Comparison of ENCODE assay signal across 9 mouse cellular contexts in the genomic region with DNA sequence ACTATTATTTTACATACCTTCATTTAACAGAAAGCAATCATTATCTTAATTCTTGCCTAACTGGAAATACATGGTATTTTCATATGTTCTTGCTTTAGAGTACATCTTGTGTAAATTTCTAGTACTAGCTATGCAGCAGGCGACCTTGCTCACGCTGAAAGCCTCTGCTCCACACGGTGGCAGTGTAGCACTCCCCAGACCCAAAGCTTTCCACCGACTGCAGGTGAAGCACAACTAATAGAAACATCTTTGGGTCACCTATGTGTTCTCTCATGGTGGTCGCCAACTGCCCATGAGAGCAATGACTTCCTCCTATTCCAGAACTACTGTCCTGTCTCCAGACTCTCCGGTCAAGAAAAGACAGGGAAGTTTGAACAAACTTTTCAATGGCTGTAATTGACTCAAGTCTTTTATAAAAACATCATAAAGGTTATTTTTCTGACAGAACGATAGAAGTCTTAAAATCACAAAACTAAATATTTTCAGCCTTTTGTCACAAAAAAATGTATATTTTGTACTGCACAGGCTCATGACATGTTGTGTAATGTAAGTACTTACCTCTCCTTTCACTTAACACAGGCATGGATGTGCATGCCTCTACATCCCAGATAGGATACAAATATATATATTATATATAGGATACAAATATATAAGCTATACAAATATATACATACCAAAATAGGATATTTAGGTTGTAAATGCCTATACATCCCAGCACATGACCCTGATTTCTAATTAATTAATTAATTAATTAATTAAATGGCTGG. TPM values are rescaled to one million over a fixed set of nuclear protein-coding genes. Genes with fewer than 3 reads are reported as not detected.
A peak's percentile ranks its signal among the peaks of the same experiment; 100 is the strongest.
DNase-seq lines count a peak whose midpoint lies in the region; ATAC-seq lines count a peak whose summit lies in the region.
"Had no signal": no experiment of that assay in that cellular context is flagged by ENCODE, and none has a peak within 500 bp of the region (broad histone marks: within the 10 kb centered on the region; RNA-seq: fewer than 3 reads in every experiment).

No protein-coding gene starts in this region.

- ATAC-seq in hematopoietic stem cell, adult 5-6 weeks (replicated peaks in 1 of 2; ENCODE audit: insufficient read depth in 1 of 2, low FRiP score in 2 of 2, low TSS enrichment in 1 of 2, low read depth in 1 of 2, poor library complexity in 2 of 2, severe bottlenecking in 2 of 2) = peak; percentile 80 to 85

- H3K4me1 ChIP-seq in embryonic facial prominence, embryonic 10.5 days = peaks cover 8% of the 10 kb centered on the region; the same call in 1 of the 2 replicates

- DNase-seq in B cell, adult 2 months = peak; percentile 57 to 60
- peak; percentile 16 for DNase-seq in adrenal gland, adult 8-10 months
- DNase-seq in embryonic facial prominence, embryonic 10.5 days (ENCODE audit: low spot score) = peak; percentile 64
- peak; percentile 41 to 75 for DNase-seq in layer of hippocampus, adult 18-20 months (ENCODE audit: low spot score in 2 of 2)
- peak; percentile 68 for DNase-seq in lung, postnatal 10 days
- DNase-seq in ovary, postnatal 36 days (ENCODE audit: low spot score) = peak; percentile 49
- peak; percentile 41 for DNase-seq in urinary bladder, adult 2 months (ENCODE audit: low spot score)

- no peak overlapping the region for H3K27ac ChIP-seq in embryonic facial prominence, embryonic 10.5 days (replicated peaks)

- H3K9me3 ChIP-seq in embryonic facial prominence, embryonic 10.5 days = no peaks in the 10 kb centered on the region
- H3K9me3 ChIP-seq: lung, embryonic 15.5 days had no signal

- no peaks in the 10 kb centered on the region for H3K27me3 ChIP-seq in embryonic facial prominence, embryonic 10.5 days (replicated peaks; ENCODE audit: low read depth, poor library complexity, severe bottlenecking)
- H3K27me3 ChIP-seq: lung, embryonic 15.5 days had no signal

- no peak overlapping the region for H3K4me3 ChIP-seq in embryonic facial prominence, embryonic 10.5 days
- H3K4me3 ChIP-seq: lung, embryonic 15.5 days had no signal

- WGBS in embryonic facial prominence, embryonic 10.5 days = 24% methylated on average over 7 of the region's 7 CpGs

- H3K36me3 ChIP-seq in embryonic facial prominence, embryonic 10.5 days (replicated peaks) = no peaks in the 10 kb centered on the region
- H3K36me3 ChIP-seq: lung, embryonic 15.5 days had no signal

RNA-seq across cellular contexts. Expression of a gene that starts 16.4 kb away (rescaled TPM):
- 1 to 10 TPM; 2.5 to 3.8 (median 3.6) TPM for total RNA-seq in adrenal gland, adult 8-10 months (2022)
- polyA plus RNA-seq in embryonic facial prominence, embryonic 10.5 days (2016; fragmentation: Nextera tagmentation; extraction: Ambion mirVana) = 23.3 and 24.2 TPM in 2 replicates
- 0.31 and 0.40 TPM in 2 replicates for total RNA-seq in hematopoietic stem cell, adult 5-6 weeks (2017)
- total RNA-seq in layer of hippocampus, adult 18-20 months (2021) = 1 to 10 TPM; 5.7 to 6.4 TPM
- 5.3 and 5.4 TPM in 2 replicates for polyA plus RNA-seq in urinary bladder, adult 2 months (2012; rRNA removed)

RNA-seq across cellular contexts. Expression of a gene that starts 21.9 kb away (rescaled TPM):
- under 1 TPM in 1 of 4 experiments, not detected in 3; 0.07 TPM for total RNA-seq in adrenal gland, adult 8-10 months (2022)
- polyA plus RNA-seq in embryonic facial prominence, embryonic 10.5 days (2016; fragmentation: Nextera tagmentation; extraction: Ambion mirVana) = not detected in 2 replicates
- not detected in 2 replicates for total RNA-seq in hematopoietic stem cell, adult 5-6 weeks (2017)
- total RNA-seq in layer of hippocampus, adult 18-20 months (2021) = not detected
- not detected in 2 replicates for polyA plus RNA-seq in urinary bladder, adult 2 months (2012; rRNA removed)

Comparison
In these comparisons a context has a peak if more than half of its experiments do, and no peak if none do; other contexts are left out.
1. DNase-seq: peak in every context shown above with its lines; median percentile 68 in lung, postnatal 10 days; 64 in embryonic facial prominence, embryonic 10.5 days; 58 in B cell, adult 2 months; 58 in layer of hippocampus, adult 18-20 months; 49 in ovary, postnatal 36 days; 41 in urinary bladder, adult 2 months; 16 in adrenal gland, adult 8-10 months.